Mouse (Mus musculus) cerebellum, adult 2 months (tissue): ENCODE results near the gene Gm5737.

Experiments
- CTCF ChIP-seq: fragments of 200-500 bp; IDR thresholded peaks from 2 replicates; pipeline ENCODE4 v1.5.1; 2011; ENCODE audit warnings: low read depth, mild to moderate bottlenecking, control low read depth, low read length, moderate library complexity, borderline replicate concordance; ENCODE audit not compliant: insufficient read depth
- POLR2A ChIP-seq: fragments of 200-500 bp; IDR thresholded peaks from 2 replicates; pipeline ENCODE4 v1.6.1; 2011; ENCODE audit warnings: low read length, control low read depth, borderline replicate concordance; ENCODE audit not compliant: insufficient read depth

DNA sequence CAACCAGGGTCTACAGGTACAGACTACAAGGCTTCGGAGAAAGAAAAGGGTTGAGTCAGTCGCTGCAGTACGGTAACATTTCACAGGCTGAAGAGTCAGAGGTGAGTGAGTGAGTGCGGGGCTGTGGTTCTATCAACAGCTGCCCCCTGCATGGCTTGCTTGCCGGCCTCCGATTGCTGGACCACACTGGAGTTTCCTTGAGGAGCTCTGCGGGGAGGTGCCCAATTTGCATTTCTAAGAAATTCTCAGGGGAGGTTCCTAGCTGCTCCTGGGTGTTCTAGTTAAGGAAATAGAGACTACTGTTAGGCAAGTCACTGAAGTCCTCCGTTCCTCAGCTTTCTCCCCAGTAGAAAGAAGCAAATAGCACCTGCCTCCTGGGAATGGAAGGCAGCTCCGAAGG is 32.5 kb downstream of the Gm5737 start:
- TF ChIP-seq CTCF, result no peak
- TF ChIP-seq POLR2A, result no peak
